Mouse (Mus musculus) limb, embryonic 13.5 days (tissue): ENCODE data around the gene Atp1a4. TPM values are rescaled to one million over a fixed set of nuclear protein-coding genes. Genes with fewer than 3 reads are reported as not detected.
A peak's percentile ranks its signal among the peaks of the same experiment; 100 is the strongest.

Experiments used
- ATAC-seq: fragments of 200-750 bp; cut with Nextera tagmentation; 2 replicates; pipeline ENCODE4 v1.8.0; 2017; ENCODE audit warnings: low read depth, moderate number of reproducible peaks, moderate TSS enrichment; ENCODE audit not compliant: low FRiP score
- H3K27ac ChIP-seq: fragments of 300-500 bp; sonication (generic); 2 replicates; pipeline ENCODE4 v1.5.1; 2015; ENCODE audit warnings: inconsistent platforms, mild to moderate bottlenecking, moderate library complexity
- H3K27me3 ChIP-seq: fragments of 300-500 bp; sonication (generic); 2 replicates; pipeline ENCODE4 v1.6.1; 2015; ENCODE audit warnings: mild to moderate bottlenecking, inconsistent platforms
- H3K36me3 ChIP-seq: fragments of 300-500 bp; sonication (generic); 2 replicates; pipeline ENCODE4 v1.6.1; 2015; ENCODE audit warnings: inconsistent platforms, mild to moderate bottlenecking, moderate library complexity
- H3K4me1 ChIP-seq: fragments of 300-500 bp; sonication (generic); 2 replicates; pipeline ENCODE4 v1.6.1; 2015; ENCODE audit warnings: inconsistent platforms
- H3K4me2 ChIP-seq: fragments of 300-500 bp; sonication (generic); replicated peaks from 2 replicates; pipeline ENCODE4 v1.6.1; 2015; ENCODE audit warnings: inconsistent platforms, mild to moderate bottlenecking, moderate library complexity
- H3K4me3 ChIP-seq: fragments of 300-500 bp; sonication (generic); 2 replicates; pipeline ENCODE4 v1.5.1; 2015; ENCODE audit warnings: moderate library complexity, mild to moderate bottlenecking, inconsistent platforms
- H3K9ac ChIP-seq: fragments of 300-500 bp; sonication (generic); 2 replicates; pipeline ENCODE4 v1.6.1; 2015; ENCODE audit warnings: mild to moderate bottlenecking, inconsistent platforms
- H3K9me3 ChIP-seq: fragments of 300-500 bp; sonication (generic); 2 replicates; pipeline ENCODE4 v1.6.1; 2016; ENCODE audit warnings: inconsistent platforms
- WGBS: fragments of 180-500 bp; shearing (Covaris S2); methylation state at CpG from one replicate; pipeline ENCODE4 v1.1.7; 2015; 5-methylcytosine and 5-hydroxymethylcytosine counted together
- polyA plus RNA-seq: library from polyadenylated mRNA; unstranded; fragments of >200 nt; fragmentation: Nextera tagmentation; extraction: Ambion mirVana; gene quantifications from 2 replicates; pipeline ENCODE4 v1.2.1, GENCODE M21; 2015

The Atp1a4 gene
- polyA plus RNA-seq, 1 experiment from 2014 or later: not detected

- no peak overlapping the region for H3K4me2 ChIP-seq
- no peaks in the 10 kb centered on the region for H3K27me3 ChIP-seq
- H3K4me3 ChIP-seq: no peak overlapping the region
- no peak overlapping the region for H3K27ac ChIP-seq
- no peak for ATAC-seq
- H3K9ac ChIP-seq: no peak overlapping the region
- peaks cover 33% of the 10 kb centered on the region for H3K4me1 ChIP-seq
- WGBS: 76% methylated on average over 3 of the region's 3 CpGs
- no peaks in the 10 kb centered on the region for H3K9me3 ChIP-seq
- 0 out of 2 replicates have a peak, but pooled peaks cover 3% of the 10 kb centered on the region for H3K36me3 ChIP-seq
Observed at GRCm38 (mm10) chr1:172214748-172215147, 43.5 kb downstream of the Atp1a4 start.

- no peak for ATAC-seq
- Histone ChIP-seq H3K27ac (no peak overlapping the region), H3K36me3 (peaks cover 11% of the 10 kb centered on the region; the same call in 1 of the 2 replicates), H3K4me3 (no peak overlapping the region), H3K4me1 (peaks cover 23% of the 10 kb centered on the region), H3K9me3 (no peaks in the 10 kb centered on the region), H3K9ac (no peak overlapping the region), H3K4me2 (no peak overlapping the region), H3K27me3 (no peaks in the 10 kb centered on the region)
- 77% methylated on average over 4 of the region's 4 CpGs for WGBS
Observed at GRCm38 (mm10) chr1:172213771-172214170, 44.4 kb downstream of the Atp1a4 start.

GRCm38 (mm10) chr1:172212776-172213175 is 45.4 kb downstream of the Atp1a4 start:
- H3K27me3 ChIP-seq: no peaks in the 10 kb centered on the region
- H3K9ac ChIP-seq: no peak overlapping the region
- H3K4me2 ChIP-seq: no peak overlapping the region
- H3K4me3 ChIP-seq: no peak overlapping the region
- peaks cover 14% of the 10 kb centered on the region for H3K4me1 ChIP-seq
- H3K27ac ChIP-seq: no peak overlapping the region; the same call in 1 of the 2 replicates
- H3K36me3 ChIP-seq: peaks cover 11% of the 10 kb centered on the region; the same call in 1 of the 2 replicates
- WGBS: 59% methylated on average over 5 of the region's 5 CpGs
- no peak for ATAC-seq
- no peaks in the 10 kb centered on the region for H3K9me3 ChIP-seq

DNA sequence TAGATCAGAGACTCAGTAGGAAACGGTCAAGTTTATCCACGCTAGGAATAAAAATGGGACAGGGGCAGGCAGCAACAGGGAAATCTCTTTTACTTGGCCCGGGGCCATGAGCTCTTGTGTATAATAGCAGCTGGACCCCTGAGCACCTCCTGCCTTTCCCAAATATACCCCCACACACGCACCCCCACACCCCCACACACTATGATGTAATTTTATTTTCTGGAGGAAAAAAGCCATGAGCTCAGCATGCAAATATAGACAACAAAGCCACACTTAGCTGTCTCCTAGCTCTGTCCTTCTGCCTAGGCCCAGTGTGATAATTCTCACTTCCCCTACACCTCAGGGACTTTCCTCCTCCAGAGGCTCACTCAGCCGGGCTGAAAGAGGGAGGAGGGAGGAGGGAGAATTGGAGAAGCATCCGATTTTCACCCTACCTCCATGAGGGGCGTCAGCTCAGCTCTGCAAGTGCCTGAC is 51.1 kb downstream of the Atp1a4 start:
- peak; percentile 3; the same call in 1 of the 2 replicates for ATAC-seq
- 17% methylated on average over 7 of the region's 7 CpGs for WGBS
- Histone ChIP-seq H3K36me3 (peaks cover 16% of the 10 kb centered on the region), H3K27ac (peak overlapping the region; percentile 70; the same call in 1 of the 2 replicates), H3K9me3 (no peaks in the 10 kb centered on the region), H3K4me2 (peak overlapping the region; percentile 82), H3K4me3 (peak overlapping the region; percentile 68), H3K9ac (peak overlapping the region; percentile 86; the same call in 1 of the 2 replicates), H3K4me1 (peaks cover 52% of the 10 kb centered on the region), H3K27me3 (no peaks in the 10 kb centered on the region)

DNA sequence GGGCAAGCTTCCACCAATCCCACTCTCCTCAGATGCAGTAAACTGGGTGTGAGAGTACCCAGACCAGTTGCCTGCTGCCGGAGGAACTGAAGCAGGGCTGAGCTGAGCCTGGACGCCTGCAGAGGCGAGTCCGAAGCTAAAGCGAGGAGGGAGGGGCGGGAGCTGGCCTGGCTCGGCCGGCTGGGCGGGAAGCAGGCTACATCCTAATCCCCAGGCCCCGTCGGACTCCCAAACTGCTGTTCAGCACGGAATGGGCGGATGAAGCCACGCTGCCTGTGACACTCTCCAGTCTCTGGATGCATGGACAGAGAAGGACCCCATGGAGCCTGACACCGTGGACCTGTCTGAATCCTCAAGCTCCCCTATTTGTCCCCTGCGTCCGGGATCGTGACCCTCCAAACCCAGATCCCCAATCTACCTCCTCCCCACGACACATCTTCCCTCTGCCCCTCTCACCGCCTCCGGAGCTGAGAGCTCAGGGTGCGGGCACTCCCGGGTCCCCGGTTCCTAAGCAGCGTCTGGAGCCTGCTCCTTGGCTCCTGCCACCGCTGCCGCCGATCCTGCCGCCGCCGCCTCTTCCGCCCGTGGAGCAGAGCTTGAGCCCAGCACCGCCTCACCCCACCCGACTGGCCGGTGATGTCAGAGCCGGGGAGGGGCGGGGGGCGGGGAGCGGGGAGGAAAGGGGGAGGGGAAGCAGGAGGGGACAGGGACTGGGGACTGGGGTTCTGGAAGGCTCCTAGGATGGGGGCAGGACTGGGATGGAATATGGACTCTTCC is 51.9 kb downstream of the Atp1a4 start, which contains the start of gene Pea15a:
Pea15a (minus strand) TSS at position 664 of the 777 bp plus-strand sequence.
- Histone ChIP-seq H3K36me3 (peaks cover 18% of the 10 kb centered on the region), H3K4me3 (peak within 1 kb of the TSS; percentile 68), H3K4me2 (peak within 1 kb of the TSS; percentile 82), H3K27me3 (no peaks in the 10 kb centered on the region), H3K9me3 (no peaks in the 10 kb centered on the region), H3K9ac (peak within 1 kb of the TSS; percentile 86), H3K27ac (peak within 1 kb of the TSS; percentile 81), H3K4me1 (peaks cover 60% of the 10 kb centered on the region)
- ATAC-seq: peak; percentile 75
- under 1% methylated on average over 38 of the region's 40 CpGs for WGBS

GRCm38 (mm10) chr1:172205741-172206087 is 52.5 kb downstream of the Atp1a4 start:
- peaks cover 66% of the 10 kb centered on the region for H3K4me1 ChIP-seq

DNA sequence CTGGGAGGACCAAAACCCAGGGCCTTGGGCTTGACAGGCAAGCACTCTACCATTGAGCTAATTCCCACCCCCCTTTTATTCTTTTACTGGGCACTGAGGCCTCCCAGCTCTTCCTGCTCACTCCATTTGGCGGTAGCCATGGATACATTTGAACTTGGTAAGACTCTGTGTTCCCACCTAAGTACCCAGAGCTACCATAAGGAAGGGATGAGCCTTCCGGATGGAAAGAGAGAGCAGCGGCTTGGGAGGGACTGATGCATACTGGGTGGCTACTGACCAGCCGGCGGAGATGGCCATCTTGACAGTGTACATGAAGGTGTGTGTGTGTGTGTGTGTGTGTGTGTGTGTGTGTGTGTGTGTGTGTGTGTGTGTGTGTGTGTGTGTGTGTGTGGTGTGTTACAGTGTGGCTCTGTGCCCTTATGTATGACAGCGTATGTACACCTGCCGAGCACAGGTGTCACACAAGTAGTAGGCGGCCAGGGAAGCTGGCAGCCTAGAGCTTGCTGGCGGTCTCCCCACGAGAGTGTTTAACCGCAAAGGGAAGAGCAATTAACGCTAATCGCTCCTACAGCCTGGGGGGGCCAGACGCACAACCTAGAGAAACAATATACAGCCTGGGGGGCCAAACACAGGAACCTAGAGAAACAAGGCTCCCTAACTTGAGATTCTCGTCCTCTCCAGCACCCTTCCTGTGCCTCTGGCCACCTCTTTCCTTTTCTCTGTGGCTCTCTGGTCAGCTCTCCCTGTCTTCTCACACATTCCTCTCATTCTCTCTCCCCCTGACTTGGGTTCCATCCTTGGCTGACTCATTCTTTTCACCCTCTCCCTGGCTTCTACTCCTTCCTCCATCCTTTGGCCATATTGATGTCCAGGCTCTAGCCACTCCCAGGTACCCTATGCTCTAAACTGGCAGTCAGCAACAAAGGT is 53.1 kb downstream of the Atp1a4 start:
- WGBS: 41% methylated on average over 15 of the region's 15 CpGs
- H3K4me2 ChIP-seq: peak overlapping the region; percentile 82
- H3K27me3 ChIP-seq: no peaks in the 10 kb centered on the region
- peak overlapping the region; percentile 86 for H3K9ac ChIP-seq
- peaks cover 29% of the 10 kb centered on the region for H3K36me3 ChIP-seq
- H3K4me1 ChIP-seq: peaks cover 71% of the 10 kb centered on the region
- peak overlapping the region; percentile 68 for H3K4me3 ChIP-seq
- H3K27ac ChIP-seq: peak overlapping the region; percentile 81; the same call in 1 of the 2 replicates
- ATAC-seq: no peak
- no peaks in the 10 kb centered on the region for H3K9me3 ChIP-seq

More at GRCm38 (mm10) chr1:172205741-172206087, 52.5 kb downstream of the Atp1a4 start:
- Histone ChIP-seq H3K27ac (peak overlapping the region; percentile 81; the same call in 1 of the 2 replicates), H3K36me3 (peaks cover 24% of the 10 kb centered on the region), H3K9ac (peak overlapping the region; percentile 86), H3K4me2 (peak overlapping the region; percentile 82), H3K9me3 (no peaks in the 10 kb centered on the region), H3K4me3 (peak overlapping the region; percentile 68), H3K27me3 (no peaks in the 10 kb centered on the region)
- ATAC-seq: no peak
- WGBS: 5% methylated on average over 3 of the region's 3 CpGs

GRCm38 (mm10) chr1:172204033-172204813 is 54.0 kb downstream of the Atp1a4 start:
- 22% methylated on average over 9 of the region's 9 CpGs for WGBS
- Histone ChIP-seq H3K9ac (peak overlapping the region; percentile 36), H3K4me3 (peak overlapping the region; percentile 10; the same call in 1 of the 2 replicates), H3K27me3 (no peaks in the 10 kb centered on the region), H3K4me1 (peaks cover 71% of the 10 kb centered on the region), H3K27ac (peak overlapping the region; percentile 81; the same call in 1 of the 2 replicates), H3K4me2 (peak overlapping the region; percentile 82), H3K36me3 (peaks cover 29% of the 10 kb centered on the region), H3K9me3 (no peaks in the 10 kb centered on the region)
- ATAC-seq: no peak

- Histone ChIP-seq H3K9ac (0 out of 2 replicates have a peak overlapping the region, but pooled peaks have one; percentile 4), H3K27me3 (no peaks in the 10 kb centered on the region), H3K36me3 (peaks cover 34% of the 10 kb centered on the region), H3K27ac (peak overlapping the region; percentile 81), H3K9me3 (no peaks in the 10 kb centered on the region), H3K4me1 (peaks cover 71% of the 10 kb centered on the region), H3K4me3 (peak overlapping the region; percentile 10; the same call in 1 of the 2 replicates), H3K4me2 (peak overlapping the region; percentile 82)
- WGBS: 16% methylated on average over 4 of the region's 4 CpGs
- ATAC-seq: no peak
Observed at GRCm38 (mm10) chr1:172203566-172203965, 54.6 kb downstream of the Atp1a4 start.

- 0 out of 2 replicates have a peak overlapping the region, but pooled peaks have one; percentile 35 for H3K9ac ChIP-seq
- H3K27me3 ChIP-seq: no peaks in the 10 kb centered on the region
- H3K4me2 ChIP-seq: peak overlapping the region; percentile 82
- H3K27ac ChIP-seq: peak overlapping the region; percentile 81
- ATAC-seq: no peak
- peaks cover 71% of the 10 kb centered on the region for H3K4me1 ChIP-seq
- 33% methylated on average over 2 of the region's 2 CpGs for WGBS
- no peak overlapping the region for H3K4me3 ChIP-seq
- H3K9me3 ChIP-seq: no peaks in the 10 kb centered on the region
- H3K36me3 ChIP-seq: peaks cover 39% of the 10 kb centered on the region
Observed at GRCm38 (mm10) chr1:172202894-172203522, 55.2 kb downstream of the Atp1a4 start.
